Mouse (Mus musculus): ENCODE data around the gene Iqschfp.
A peak's percentile ranks its signal among the peaks of the same experiment; 100 is the strongest.

DNA sequence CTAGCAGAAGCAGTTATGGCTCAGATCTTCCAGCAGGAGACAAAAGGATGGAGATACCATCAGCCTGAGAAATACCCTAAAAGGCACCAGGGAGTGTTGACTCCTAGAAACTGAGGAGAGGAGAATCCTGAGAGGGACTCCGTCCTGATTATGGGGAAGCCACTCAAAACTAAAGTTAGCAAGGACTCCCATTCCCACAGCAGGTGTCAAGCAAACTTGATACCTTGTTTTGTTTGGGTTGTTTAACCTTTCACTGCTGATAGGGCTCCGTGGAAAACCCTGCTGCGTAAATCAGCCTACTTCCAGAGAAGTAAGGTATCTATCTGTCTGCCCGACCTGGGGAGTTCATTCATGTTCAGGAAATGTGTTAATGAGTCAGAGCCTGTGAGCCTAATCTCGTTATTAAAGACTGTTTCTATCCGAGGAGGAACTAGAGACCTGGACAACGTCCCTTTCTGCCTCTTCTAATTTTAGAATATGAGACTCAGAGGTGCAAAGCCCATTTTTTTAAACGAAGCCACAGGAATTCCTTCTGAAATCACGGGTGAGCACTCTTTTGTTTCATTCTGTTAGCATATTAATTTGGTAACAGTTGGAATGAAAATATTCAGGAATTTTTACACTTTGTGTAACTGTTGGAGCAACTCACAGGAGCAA lies 765.7 kb downstream of the Iqschfp start:
- TF ChIP-seq CTCF (IDR thresholded peaks at IDR 0.05; ENCODE audit: control insufficient read depth, insufficient read depth, insufficient read length) (no peak), MYOD1 (IDR thresholded peaks at IDR 0.05; ENCODE audit: control insufficient read depth, insufficient read length, low read depth) (peak; percentile 16)

Measured in C2C12 (cell line).